24 mouse cellular contexts compared by ENCODE assay signal in genomic region chr1:169491561-169491960, GRCm38 (mm10). TPM values are rescaled to one million over a fixed set of nuclear protein-coding genes. Genes with fewer than 3 reads are reported as not detected.
DNase-seq lines count a peak whose midpoint lies in the region; ATAC-seq lines count a peak whose summit lies in the region.
"Had no signal": no experiment of that assay in that cellular context is flagged by ENCODE, and none has a peak within 500 bp of the region (broad histone marks: within the 10 kb centered on the region; RNA-seq: fewer than 3 reads in every experiment).

No protein-coding gene starts in this region.

- H3K4me2 ChIP-seq in forebrain, embryonic 15.5 days (replicated peaks), result no peak overlapping the region
- H3K4me2 ChIP-seq: embryonic facial prominence, embryonic 12.5 days; forebrain, embryonic 13.5 days had no signal

- peak; percentile 59 to 61 for DNase-seq in cerebellum, postnatal 10 days
- DNase-seq in cerebellum, adult 9-10 months, result no peak
- DNase-seq in heart, adult 11 months, result peak; percentile 35
- DNase-seq in heart, postnatal 4 days, result no peak
- peak; percentile 21 for DNase-seq in left cerebral cortex, postnatal 4 days
- DNase-seq in left cerebral cortex, adult 18-20 months (ENCODE audit: low spot score in 2 of 2), result no peak
- DNase-seq: adrenal gland, adult 8-10 months; adrenal gland, postnatal 14 days; adrenal gland, postnatal 36 days; B cell, adult 2 months; cerebellum, adult 11-12 months; cerebellum, adult 2 months; cerebellum, adult 9-11 months; cerebellum, postnatal 36 days had no signal

- WGBS in forebrain, embryonic 15.5 days, result 76% methylated on average over 1 of the region's 1 CpGs

- no peak for ATAC-seq in forebrain, embryonic 15.5 days (replicated peaks)
- ATAC-seq: activated CD4-positive, CD25-positive, alpha-beta regulatory T cell, adult 4 months; CD4-positive, CD25-positive, alpha-beta regulatory T cell, adult 4 months; forebrain, embryonic 13.5 days; forebrain, embryonic 16.5 days; Patski had no signal

- no peaks in the 10 kb centered on the region for H3K9me3 ChIP-seq in forebrain, embryonic 15.5 days
- H3K9me3 ChIP-seq: embryonic facial prominence, embryonic 10.5 days; embryonic facial prominence, embryonic 12.5 days; forebrain, embryonic 13.5 days; G1E had no signal

- H3K36me3 ChIP-seq in forebrain, embryonic 15.5 days, result no peaks in the 10 kb centered on the region
- H3K36me3 ChIP-seq: embryonic facial prominence, embryonic 12.5 days; G1E had no signal

- H3K4me3 ChIP-seq in forebrain, embryonic 15.5 days, result no peak overlapping the region
- H3K4me3 ChIP-seq: embryonic facial prominence, embryonic 10.5 days; embryonic facial prominence, embryonic 12.5 days; forebrain, embryonic 13.5 days had no signal

- H3K27ac ChIP-seq in forebrain, embryonic 15.5 days (replicated peaks), result no peak overlapping the region
- H3K27ac ChIP-seq: embryonic facial prominence, embryonic 10.5 days; embryonic facial prominence, embryonic 12.5 days; forebrain, embryonic 13.5 days had no signal

- H3K9ac ChIP-seq in forebrain, embryonic 15.5 days (replicated peaks), result no peak overlapping the region
- H3K9ac ChIP-seq: embryonic facial prominence, embryonic 12.5 days; forebrain, embryonic 13.5 days had no signal

- H3K4me1 ChIP-seq in forebrain, embryonic 15.5 days, result peaks cover 4% of the 10 kb centered on the region; the same call in 1 of the 2 replicates
- H3K4me1 ChIP-seq: embryonic facial prominence, embryonic 10.5 days; embryonic facial prominence, embryonic 12.5 days had no signal

- no peaks in the 10 kb centered on the region for H3K27me3 ChIP-seq in forebrain, embryonic 15.5 days
- H3K27me3 ChIP-seq: CH12.LX; embryonic facial prominence, embryonic 12.5 days had no signal

- intact Hi-C loops in left cerebral cortex, postnatal 4 days (cut with DNase I), result no loop called here

RNA-seq across cellular contexts. Expression of gene Nuf2, which starts 39.7 kb away (rescaled TPM):
- total RNA-seq in heart, postnatal 4 days (2021), result 10 to 100 TPM; 35.8 to 41.8 TPM
- total RNA-seq in left cerebral cortex, postnatal 4 days (2021), result 1 to 10 TPM; 9.0 to 9.2 TPM
- 1 to 10 TPM in 1 of 2 experiments, under 1 TPM in 1; 0.59 to 1.2 TPM for total RNA-seq in left cerebral cortex, adult 18-20 months (2021)
- polyA plus RNA-seq in forebrain, embryonic 15.5 days (2015; fragmentation: Nextera tagmentation; extraction: Ambion mirVana), result 31.6 and 34.7 TPM in 2 replicates

Comparison
In these comparisons a context has a peak if more than half of its experiments do, and no peak if none do; other contexts are left out.
1. DNase-seq: peak in cerebellum, postnatal 10 days (2 of 2), heart, adult 11 months (single experiment) and left cerebral cortex, postnatal 4 days (single experiment); none in cerebellum, adult 9-10 months (single experiment), heart, postnatal 4 days (single experiment) and left cerebral cortex, adult 18-20 months (0 of 2).
2. RNA of gene Nuf2, which starts 39.7 kb away (total RNA-seq): 35.8 to 41.8 TPM in heart, postnatal 4 days and 9.0 to 9.2 TPM in left cerebral cortex, postnatal 4 days; 0.59 to 1.2 TPM in left cerebral cortex, adult 18-20 months; every median in the first group is over 4 times any median in the second.